Mouse (Mus musculus): ENCODE data around the gene Ssh2.

DNA sequence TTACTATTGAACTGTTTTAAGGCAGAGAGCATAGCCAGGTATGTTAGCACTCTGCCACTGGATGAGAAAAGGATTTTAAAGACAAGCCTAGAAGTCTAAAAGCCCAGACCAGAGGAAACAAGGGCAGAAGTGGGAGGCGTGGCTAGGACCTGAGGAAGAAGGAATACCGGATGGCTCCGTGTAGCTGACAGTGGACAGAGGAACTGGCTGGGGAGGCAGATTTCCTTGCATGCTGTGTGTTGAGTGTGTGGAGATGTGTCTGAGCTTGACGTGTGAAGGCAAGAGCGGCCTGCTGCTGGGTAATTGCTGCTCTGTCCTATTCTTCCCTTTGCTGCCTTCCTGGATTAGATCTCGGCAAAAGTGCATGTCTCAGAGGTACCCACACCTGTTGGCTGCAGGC is 286.4 kb downstream of the Ssh2 start:
- TF ChIP-seq CTCF (IDR thresholded peaks at IDR 0.05; ENCODE audit: low read depth, low read length): no peak
- no peak for TF ChIP-seq POLR2A (IDR thresholded peaks at IDR 0.05; ENCODE audit: insufficient read depth, low read length)
